Mouse (Mus musculus) embryonic fibroblast, embryonic 13.5 days (primary cell): ENCODE measurements around the gene Lrrc25. TPM values are rescaled to one million over a fixed set of nuclear protein-coding genes. Genes with fewer than 3 reads are reported as not detected.

Experiments used
- H3K27ac ChIP-seq: 2 replicates; pipeline ENCODE4 v1.5.1; 2012; ENCODE audit warnings: low read length, control low read depth, inconsistent platforms; ENCODE audit not compliant: insufficient read depth
- H3K4me1 ChIP-seq: 2 replicates; pipeline ENCODE4 v1.6.1; 2011; ENCODE audit warnings: low read length; ENCODE audit not compliant: control insufficient read depth, insufficient read depth
- H3K4me3 ChIP-seq: 2 replicates; pipeline ENCODE4 v1.5.1; 2011; ENCODE audit warnings: mild to moderate bottlenecking, control low read depth, low read length; ENCODE audit not compliant: insufficient read depth
- CTCF ChIP-seq: IDR thresholded peaks from 2 replicates; pipeline ENCODE4 v1.5.1; 2011; ENCODE audit warnings: mild to moderate bottlenecking, control low read depth, low read length, moderate library complexity, borderline replicate concordance; ENCODE audit not compliant: insufficient read depth
- POLR2A ChIP-seq: IDR thresholded peaks from 2 replicates; pipeline ENCODE4 v1.6.1; 2011; ENCODE audit warnings: low read depth, mild to moderate bottlenecking, control low read depth, low read length, moderate library complexity
- polyA plus RNA-seq: library from polyadenylated mRNA; stranded (reverse); fragments of >200 nt; gene quantifications from 2 replicates; pipeline ENCODE4 v1.2.4, GENCODE M21; 2011; ENCODE audit warnings: low read depth; ENCODE audit not compliant: missing spikeins, insufficient read length

Gene Lrrc25
- polyA plus RNA-seq, 1 experiment = 0.46 TPM

DNA sequence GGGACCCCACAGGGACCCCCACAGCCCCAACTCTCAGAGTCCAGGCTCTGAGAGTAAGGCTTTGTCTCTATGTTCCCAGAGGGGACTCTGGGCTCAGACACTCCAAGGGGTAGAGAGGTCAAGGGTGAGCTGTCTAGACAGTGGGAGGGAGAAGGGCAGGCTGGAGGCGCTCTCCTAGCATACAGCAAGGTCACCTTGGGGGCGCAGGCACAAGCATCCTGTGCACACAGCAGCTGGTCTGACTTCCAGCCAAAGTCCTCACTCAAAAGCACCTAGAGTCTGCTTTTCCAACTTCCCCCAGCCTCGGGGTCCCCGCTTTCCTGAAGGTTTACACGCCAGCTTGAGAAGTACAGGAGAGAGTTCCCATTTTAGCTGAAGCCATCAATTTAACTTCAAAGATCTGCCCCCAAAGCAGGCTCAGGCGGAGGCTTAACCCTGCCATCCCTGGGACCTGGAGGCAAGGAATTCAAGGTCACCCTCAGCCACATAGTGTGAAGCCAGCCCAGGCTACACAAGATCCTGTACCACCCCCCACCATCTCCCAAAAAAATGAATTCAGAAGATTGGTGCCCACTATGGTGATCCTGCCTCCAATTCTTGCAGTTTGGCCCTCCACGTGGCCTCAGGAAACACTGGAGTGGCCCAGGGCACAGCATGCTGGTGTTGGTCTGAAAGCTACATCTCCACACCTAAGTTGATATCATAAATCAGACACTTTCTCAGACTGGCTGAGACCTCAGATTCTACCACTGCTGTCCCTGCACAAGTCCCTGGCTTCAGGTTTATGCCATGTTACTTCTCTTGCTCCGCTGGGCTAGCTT is 31.6 kb downstream of the Lrrc25 start:
- Histone ChIP-seq H3K27ac (no peak overlapping the region), H3K4me3 (no peak overlapping the region), H3K4me1 (peaks cover 6% of the 10 kb centered on the region; the same call in 1 of the 2 replicates)
- TF ChIP-seq CTCF (no peak), POLR2A (no peak)

DNA sequence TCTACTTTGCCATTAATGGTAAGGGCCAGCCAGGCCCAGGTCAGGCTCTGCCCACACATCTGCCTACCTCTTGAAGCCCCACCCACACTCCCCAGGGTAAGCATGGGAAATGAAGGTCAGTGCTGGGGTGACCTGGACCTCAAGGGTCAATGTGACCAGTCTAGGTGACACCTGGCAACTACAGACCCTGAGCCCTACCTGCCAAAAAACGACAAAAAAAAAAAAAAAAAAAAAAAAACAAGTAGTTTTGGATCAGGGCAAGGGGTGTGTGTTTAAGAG is 32.1 kb downstream of the Lrrc25 start:
- Histone ChIP-seq H3K27ac (no peak overlapping the region), H3K4me1 (peaks cover 3% of the 10 kb centered on the region; the same call in 1 of the 2 replicates), H3K4me3 (no peak overlapping the region)
- TF ChIP-seq CTCF (no peak), POLR2A (no peak)

DNA sequence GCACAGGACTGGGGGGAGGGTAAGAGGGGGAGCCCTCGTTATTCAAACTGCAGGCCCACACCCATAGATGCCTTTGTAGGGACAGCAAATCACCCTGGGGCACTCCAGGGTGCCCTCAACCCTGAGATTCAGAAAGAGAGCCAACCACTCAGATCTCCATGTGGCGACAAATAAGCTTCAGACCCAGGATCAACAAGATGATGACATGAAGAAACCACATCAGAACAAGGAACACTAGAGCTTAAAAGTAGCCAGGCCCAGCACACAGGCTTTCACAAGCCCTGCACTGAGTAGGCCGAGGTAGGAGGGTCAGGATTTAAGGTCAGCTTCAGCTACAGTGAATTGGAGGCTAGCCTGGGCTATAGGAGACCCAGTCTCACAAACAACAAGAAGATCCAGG is 33.0 kb downstream of the Lrrc25 start:
- Histone ChIP-seq H3K4me3 (no peak overlapping the region), H3K27ac (peak overlapping the region; percentile 14), H3K4me1 (no peaks in the 10 kb centered on the region)
- TF ChIP-seq POLR2A (no peak), CTCF (no peak)

DNA sequence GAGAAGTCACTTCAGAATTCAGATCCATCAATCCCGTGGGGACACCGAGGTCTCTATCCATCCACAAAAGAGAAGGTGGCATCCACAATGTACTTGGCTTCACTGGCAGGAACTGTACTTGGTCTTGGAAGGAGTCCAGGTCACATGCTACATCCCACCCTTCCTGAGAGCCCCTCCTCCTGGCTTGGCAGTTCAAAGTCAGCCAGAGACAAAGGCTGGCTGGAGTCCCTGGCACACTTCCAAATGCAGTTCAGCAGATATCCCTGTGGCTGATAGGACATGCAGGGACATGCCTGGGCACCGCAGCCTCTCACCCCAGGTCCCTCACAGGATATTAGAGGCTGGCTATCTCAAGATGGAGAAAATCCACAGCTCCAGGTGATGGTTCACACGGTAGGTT is 33.4 kb downstream of the Lrrc25 start:
- Histone ChIP-seq H3K27ac (peak overlapping the region; percentile 36), H3K4me3 (no peak overlapping the region), H3K4me1 (no peaks in the 10 kb centered on the region)
- no peak for TF ChIP-seq CTCF

DNA sequence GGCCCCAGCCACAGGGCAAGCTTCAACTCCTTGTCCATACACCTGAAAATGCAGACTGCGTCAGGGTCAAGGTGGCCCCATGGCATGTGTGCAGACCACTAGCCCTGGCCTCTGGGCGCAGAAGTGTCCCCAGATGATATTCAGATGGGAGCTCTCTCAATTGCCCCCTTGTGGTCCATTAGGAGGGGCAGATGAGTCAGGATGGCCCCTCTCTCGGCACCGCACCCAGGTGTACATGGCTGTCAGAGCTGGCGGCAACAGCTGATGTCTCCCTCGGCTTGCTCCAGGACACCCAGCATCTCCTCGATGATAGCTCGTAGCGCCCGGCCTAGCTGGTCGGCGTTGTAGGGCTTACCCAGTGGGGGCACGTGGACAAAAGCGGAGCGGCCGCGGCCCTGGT is 34.4 kb downstream of the Lrrc25 start:
- TF ChIP-seq CTCF (no peak), POLR2A (no peak)
- Histone ChIP-seq H3K27ac (peak overlapping the region; percentile 36; the same call in 1 of the 2 replicates), H3K4me1 (no peaks in the 10 kb centered on the region)

DNA sequence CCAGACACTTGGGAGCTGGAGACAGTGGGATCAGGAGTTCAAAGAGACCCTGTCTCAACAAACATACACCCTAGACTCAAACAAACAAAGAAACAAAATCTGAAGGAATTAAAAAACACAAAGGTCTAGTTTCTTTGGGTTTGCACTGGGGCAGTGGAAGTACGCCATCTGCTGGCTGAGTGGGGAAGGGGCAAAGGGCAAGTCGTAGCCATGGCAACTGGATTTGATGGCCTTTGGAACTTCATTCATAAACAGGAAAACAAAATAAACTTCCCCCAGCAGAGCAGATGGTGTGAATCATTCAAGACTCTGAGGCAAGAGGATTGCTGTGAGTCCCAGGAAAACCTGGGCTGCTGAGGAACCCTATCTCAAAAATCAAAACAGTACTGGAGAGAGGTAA is 37.3 kb downstream of the Lrrc25 start:
- no peaks in the 10 kb centered on the region for H3K4me1 ChIP-seq
- no peak overlapping the region for H3K27ac ChIP-seq
- no peak overlapping the region for H3K4me3 ChIP-seq
- TF ChIP-seq POLR2A (no peak), CTCF (peak; percentile 78; the same call in 1 of the 2 replicates)

More for the DNA sequence above, 34.4 kb downstream of the Lrrc25 start:
- no peak overlapping the region for H3K4me3 ChIP-seq

DNA sequence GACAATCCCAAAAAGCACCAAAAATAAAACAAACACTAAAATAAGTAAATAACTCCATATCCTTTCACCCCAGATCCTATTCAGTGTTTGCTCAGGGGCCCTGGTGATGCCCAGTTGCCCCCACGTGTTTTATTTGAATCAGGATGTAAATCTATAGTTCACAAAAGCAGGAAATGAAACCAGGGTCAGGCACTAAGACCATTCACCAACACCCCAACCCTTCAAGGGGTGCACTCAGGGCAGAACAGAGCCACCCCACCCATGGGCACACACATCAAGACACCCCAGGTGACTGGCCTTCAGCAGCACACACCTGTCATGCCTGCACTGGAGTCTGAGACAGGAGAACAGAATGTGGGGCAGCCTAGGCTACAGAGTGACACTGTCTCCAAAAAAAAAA is 38.2 kb downstream of the Lrrc25 start:
- Histone ChIP-seq H3K27ac (no peak overlapping the region), H3K4me3 (no peak overlapping the region), H3K4me1 (0 out of 2 replicates have a peak, but pooled peaks cover 2% of the 10 kb centered on the region)
- TF ChIP-seq CTCF (no peak), POLR2A (no peak)

DNA sequence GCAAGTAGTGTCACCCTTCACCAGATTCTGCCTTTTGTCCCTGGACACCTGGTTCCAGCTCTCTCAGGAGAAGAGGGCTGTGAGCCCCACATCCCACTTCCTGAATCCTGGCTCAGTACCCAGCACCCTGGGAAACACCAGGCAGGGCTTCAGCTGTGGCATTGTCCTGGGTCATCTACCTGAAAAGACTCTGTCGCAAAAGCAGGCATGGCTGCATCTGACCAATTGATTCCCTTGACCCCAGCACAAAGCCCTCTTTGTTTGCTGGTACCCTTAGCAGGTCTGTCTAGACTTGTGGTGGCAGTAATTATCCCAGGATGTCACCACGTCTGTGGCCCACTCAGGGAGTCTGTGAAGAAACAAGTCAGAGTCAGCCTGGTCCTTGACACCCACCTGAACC is 39.5 kb downstream of the Lrrc25 start:
- TF ChIP-seq CTCF (no peak), POLR2A (no peak)
- Histone ChIP-seq H3K27ac (no peak overlapping the region), H3K4me3 (no peak overlapping the region), H3K4me1 (0 out of 2 replicates have a peak, but pooled peaks cover 2% of the 10 kb centered on the region)

DNA sequence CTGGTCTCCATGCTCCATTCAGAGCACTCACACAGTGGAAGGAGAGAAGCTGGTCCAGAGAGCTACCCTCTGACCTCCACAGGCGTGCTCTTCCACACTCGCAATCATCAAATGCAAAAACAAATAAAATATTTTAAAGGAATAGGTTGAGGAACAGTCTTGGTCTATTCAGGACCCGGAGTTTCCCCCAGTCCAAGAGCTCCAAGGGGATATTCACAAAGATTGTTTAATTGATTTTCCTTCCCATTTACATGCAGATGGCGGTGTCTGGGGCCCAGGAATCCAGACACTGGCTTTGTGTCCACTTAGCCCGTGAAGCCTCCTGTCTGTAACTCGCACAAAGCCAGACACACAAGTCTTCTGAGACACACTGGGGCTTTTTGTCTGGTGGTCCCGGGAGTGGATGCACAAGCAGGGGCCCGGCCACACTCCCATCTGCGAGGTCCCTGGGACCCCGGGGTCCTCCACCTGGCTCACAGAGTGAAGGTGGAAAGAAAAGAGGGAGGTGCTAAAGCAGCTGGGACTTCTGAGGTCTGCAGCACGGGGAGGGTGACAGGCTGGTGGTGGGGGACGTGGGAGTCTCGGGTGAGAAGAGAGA is 40.3 kb downstream of the Lrrc25 start:
- Histone ChIP-seq H3K4me3 (no peak overlapping the region), H3K27ac (no peak overlapping the region), H3K4me1 (0 out of 2 replicates have a peak, but pooled peaks cover 2% of the 10 kb centered on the region)
- TF ChIP-seq CTCF (no peak), POLR2A (no peak)

DNA sequence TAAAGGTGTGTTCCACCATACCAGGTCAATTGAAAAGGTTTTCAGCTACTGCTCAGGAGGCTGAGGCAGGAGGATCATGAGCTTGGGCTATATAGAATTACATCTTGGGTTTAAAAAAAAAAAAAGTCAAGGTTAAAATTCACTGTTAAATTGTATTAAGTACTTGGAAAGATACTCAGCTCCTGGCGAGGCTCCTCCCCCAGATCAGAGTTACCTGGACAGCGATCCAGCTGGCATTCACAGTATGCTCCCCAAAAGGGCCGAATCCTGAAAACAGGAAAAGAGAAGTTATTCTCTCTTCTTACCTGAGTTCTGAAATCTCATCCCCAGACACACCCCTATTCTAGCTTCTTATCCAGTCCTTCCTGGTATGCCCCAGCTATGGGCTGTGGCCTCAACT is 41.3 kb downstream of the Lrrc25 start:
- H3K4me3 ChIP-seq = no peak overlapping the region
- 0 out of 2 replicates have a peak, but pooled peaks cover 2% of the 10 kb centered on the region for H3K4me1 ChIP-seq
- H3K27ac ChIP-seq = no peak overlapping the region
- TF ChIP-seq CTCF = no peak
- TF ChIP-seq POLR2A = no peak
